24 mouse cellular contexts compared by ENCODE assay signal in genomic region chr2:167254808-167255207, GRCm38 (mm10). TPM values are rescaled to one million over a fixed set of nuclear protein-coding genes. Genes with fewer than 3 reads are reported as not detected.
DNase-seq lines count a peak whose midpoint lies in the region; ATAC-seq and TF ChIP-seq lines count a peak whose summit lies in the region.
"Had no signal": no experiment of that assay in that cellular context is flagged by ENCODE, and none has a peak within 500 bp of the region (broad histone marks: within the 10 kb centered on the region; RNA-seq: fewer than 3 reads in every experiment).

No protein-coding gene starts in this region.

- H3K9ac ChIP-seq in heart, embryonic 13.5 days, result no peak overlapping the region
- no peak overlapping the region for H3K9ac ChIP-seq in liver, adult 2 months (ENCODE audit: low read depth, low read length)
- no peak overlapping the region for H3K9ac ChIP-seq in liver, embryonic 12.5 days
- H3K9ac ChIP-seq: embryonic facial prominence, embryonic 12.5 days; hindbrain, embryonic 15.5 days; kidney, embryonic 15.5 days; stomach, embryonic 15.5 days had no signal

- no peak for DNase-seq in gastrocnemius, adult 2 months
- no peak for DNase-seq in gastrocnemius, postnatal 14 days
- DNase-seq in heart, postnatal 14 days, result no peak
- no peak for DNase-seq in liver, adult 2 months (ENCODE audit: extremely low read depth, low read depth, low spot score)
- DNase-seq in embryonic facial prominence, embryonic 10.5 days (ENCODE audit: low spot score), result no peak
- DNase-seq in cerebellum, postnatal 36 days, result no peak
- DNase-seq: cerebellum, adult 8-10 months; cerebellum, postnatal 25 days; liver; midbrain, embryonic 14.5 days; right cerebral cortex, postnatal 25 days; thymus, adult 18-20 months; thymus, postnatal 25 days had no signal

- peaks cover 58% of the 10 kb centered on the region for H3K4me1 ChIP-seq in heart, embryonic 13.5 days
- peaks cover 5% of the 10 kb centered on the region; the same call in 1 of the 2 replicates for H3K4me1 ChIP-seq in liver, adult 2 months (ENCODE audit: control insufficient read depth, insufficient read depth, low read length)
- peaks cover 10% of the 10 kb centered on the region; the same call in 1 of the 2 replicates for H3K4me1 ChIP-seq in liver, embryonic 12.5 days
- H3K4me1 ChIP-seq in embryonic facial prominence, embryonic 10.5 days, result peaks cover 42% of the 10 kb centered on the region
- H3K4me1 ChIP-seq: hindbrain, embryonic 15.5 days had no signal

- H3K4me2 ChIP-seq in heart, embryonic 13.5 days, result no peak overlapping the region
- H3K4me2 ChIP-seq in liver, embryonic 12.5 days, result no peak overlapping the region
- H3K4me2 ChIP-seq: embryonic facial prominence, embryonic 12.5 days; hindbrain, embryonic 15.5 days; kidney, embryonic 15.5 days; stomach, embryonic 15.5 days had no signal

- no peak for TF ChIP-seq POLR2A in liver, adult 2 months (IDR thresholded peaks at IDR 0.05; ENCODE audit: extremely low read depth, insufficient read depth, low read length)

- no peak overlapping the region for H3K4me3 ChIP-seq in gastrocnemius, adult 2 months
- no peak overlapping the region for H3K4me3 ChIP-seq in heart, embryonic 13.5 days
- H3K4me3 ChIP-seq in liver, adult 2 months (ENCODE audit: insufficient read depth, low read depth, low read length), result no peak overlapping the region
- H3K4me3 ChIP-seq in liver, embryonic 12.5 days, result no peak overlapping the region
- no peak overlapping the region for H3K4me3 ChIP-seq in embryonic facial prominence, embryonic 10.5 days
- H3K4me3 ChIP-seq: embryonic facial prominence, embryonic 12.5 days; hindbrain, embryonic 10.5 days; hindbrain, embryonic 15.5 days; kidney, embryonic 15.5 days; stomach, embryonic 15.5 days had no signal

- intact Hi-C loops in gastrocnemius, adult 2 months (cut with DNase I), result no loop called here
- intact Hi-C loops in gastrocnemius, postnatal 14 days (cut with DNase I; ENCODE audit: low total_unique reads), result no loop called here
- intact Hi-C loops in heart, postnatal 14 days (cut with DNase I), result no loop called here

- H3K36me3 ChIP-seq in heart, embryonic 13.5 days, result no peaks in the 10 kb centered on the region
- H3K36me3 ChIP-seq in liver, adult 2 months (ENCODE audit: control insufficient read depth, insufficient read depth, low read length), result no peaks in the 10 kb centered on the region
- H3K36me3 ChIP-seq in liver, embryonic 12.5 days, result no peaks in the 10 kb centered on the region
- H3K36me3 ChIP-seq in embryonic facial prominence, embryonic 10.5 days (replicated peaks), result no peaks in the 10 kb centered on the region
- H3K36me3 ChIP-seq: embryonic facial prominence, embryonic 12.5 days; hindbrain, embryonic 10.5 days; hindbrain, embryonic 15.5 days; kidney, embryonic 15.5 days; stomach, embryonic 15.5 days had no signal

- TF ChIP-seq CTCF in gastrocnemius, adult 2 months (IDR thresholded peaks at IDR 0.05), result no peak
- no peak for TF ChIP-seq CTCF in liver, adult 2 months (IDR thresholded peaks at IDR 0.05; ENCODE audit: low read depth, low read length)

- no peaks in the 10 kb centered on the region for H3K9me3 ChIP-seq in heart, embryonic 13.5 days
- H3K9me3 ChIP-seq in liver, embryonic 12.5 days (replicated peaks), result no peaks in the 10 kb centered on the region
- no peaks in the 10 kb centered on the region for H3K9me3 ChIP-seq in embryonic facial prominence, embryonic 10.5 days
- H3K9me3 ChIP-seq: embryonic facial prominence, embryonic 12.5 days; hindbrain, embryonic 10.5 days; hindbrain, embryonic 15.5 days; kidney, embryonic 15.5 days; stomach, embryonic 15.5 days had no signal

- H3K79me2 ChIP-seq in liver, adult 2 months (ENCODE audit: control insufficient read depth, insufficient read depth, low read length), result no peaks in the 10 kb centered on the region

- 41% methylated on average over 6 of the region's 6 CpGs for WGBS in heart, embryonic 13.5 days
- WGBS in liver, adult 2 months, result 74% methylated on average over 6 of the region's 6 CpGs
- 70% methylated on average over 6 of the region's 6 CpGs for WGBS in liver, embryonic 12.5 days (ENCODE audit: insufficient replicate concordance)
- WGBS in embryonic facial prominence, embryonic 10.5 days, result 81% methylated on average over 6 of the region's 6 CpGs

- no peak for ATAC-seq in heart, embryonic 13.5 days (ENCODE audit: extremely low read depth, insufficient number of reproducible peaks, low FRiP score, low TSS enrichment)
- no peak for ATAC-seq in liver, embryonic 12.5 days
- ATAC-seq: forebrain, embryonic 14.5 days; inflammation-experienced regulatory T-cells, adult 6 months; Patski had no signal

- H3K27ac ChIP-seq in gastrocnemius, adult 2 months, result peak overlapping the region; percentile 81
- H3K27ac ChIP-seq in heart, embryonic 13.5 days (replicated peaks), result peak overlapping the region; percentile 68
- H3K27ac ChIP-seq in liver, adult 2 months (replicated peaks; ENCODE audit: insufficient read depth, low read depth, low read length), result peak overlapping the region; percentile 58
- H3K27ac ChIP-seq in liver, embryonic 12.5 days, result no peak overlapping the region
- H3K27ac ChIP-seq in embryonic facial prominence, embryonic 10.5 days (replicated peaks), result 0 out of 2 replicates have a peak overlapping the region, but pooled peaks have one; percentile 40
- H3K27ac ChIP-seq: embryonic facial prominence, embryonic 12.5 days; hindbrain, embryonic 10.5 days; hindbrain, embryonic 15.5 days; kidney, embryonic 15.5 days; stomach, embryonic 15.5 days had no signal

- no peaks in the 10 kb centered on the region for H3K27me3 ChIP-seq in heart, embryonic 13.5 days (replicated peaks)
- no peaks in the 10 kb centered on the region for H3K27me3 ChIP-seq in liver, adult 2 months (ENCODE audit: control insufficient read depth, insufficient read depth, low read length)
- no peaks in the 10 kb centered on the region; the same call in 1 of the 2 replicates for H3K27me3 ChIP-seq in liver, embryonic 12.5 days (replicated peaks)
- no peaks in the 10 kb centered on the region for H3K27me3 ChIP-seq in embryonic facial prominence, embryonic 10.5 days (replicated peaks; ENCODE audit: low read depth, poor library complexity, severe bottlenecking)
- H3K27me3 ChIP-seq: embryonic facial prominence, embryonic 12.5 days; hindbrain, embryonic 15.5 days; kidney, embryonic 15.5 days; Patski; stomach, embryonic 15.5 days had no signal

RNA-seq across cellular contexts. Expression of gene Ptgis, which starts 14.4 kb away (rescaled TPM):
- total RNA-seq in gastrocnemius, adult 2 months (2021), result 1 to 10 TPM; 1.7 to 5.2 TPM
- total RNA-seq in gastrocnemius, postnatal 14 days (2021), result 10 to 100 TPM in 1 of 2 experiments, 1 to 10 TPM in 1; 8.0 to 11.1 TPM
- polyA plus RNA-seq in heart, embryonic 13.5 days (2015; fragmentation: Nextera tagmentation; extraction: Ambion mirVana), result 21.6 and 21.8 TPM in 2 replicates
- total RNA-seq in heart, postnatal 14 days (2021), result 10 to 100 TPM; 24.5 to 25.5 TPM
- 1.0 and 1.1 TPM in 2 replicates for total RNA-seq in liver, adult 2 months (2014; rRNA removed)
- polyA plus RNA-seq in liver, adult 2 months (2012; rRNA removed), result 1.4 and 3.1 TPM in 2 replicates
- 2.4 and 2.9 TPM in 2 replicates for polyA plus RNA-seq in liver, embryonic 12.5 days (2016; fragmentation: Nextera tagmentation; extraction: Ambion mirVana)
- 13.7 and 14.6 TPM in 2 replicates for polyA plus RNA-seq in embryonic facial prominence, embryonic 10.5 days (2016; fragmentation: Nextera tagmentation; extraction: Ambion mirVana)
- total RNA-seq: neutrophil, adult 5-6 weeks had no signal
- polyA plus RNA-seq: inflammation-experienced regulatory T-cells, adult 6 months had no signal
